In genomic region chr6:87186988-87187387, GRCm38 (mm10) we compare ENCODE assay signal across 8 mouse cellular contexts.
DNase-seq lines count a peak whose midpoint lies in the region; ATAC-seq and TF ChIP-seq lines count a peak whose summit lies in the region.

No protein-coding gene starts in this region.

- no peak for ATAC-seq in intestine, embryonic 14.5 days (replicated peaks; ENCODE audit: low FRiP score, low TSS enrichment, low read depth)
- no peak for ATAC-seq in intestine, postnatal 0 days

- H3K36me3 ChIP-seq in intestine, embryonic 14.5 days (ENCODE audit: control insufficient read depth, insufficient read depth, low read length): 0 out of 2 replicates have a peak, but pooled peaks cover 4% of the 10 kb centered on the region
- no peaks in the 10 kb centered on the region for H3K36me3 ChIP-seq in intestine, postnatal 0 days (ENCODE audit: control insufficient read depth, insufficient read depth)
- H3K36me3 ChIP-seq in heart, adult 2 months (ENCODE audit: control insufficient read depth, insufficient read depth, low read length): no peaks in the 10 kb centered on the region

- no peaks in the 10 kb centered on the region for H3K27me3 ChIP-seq in intestine, embryonic 14.5 days (replicated peaks; ENCODE audit: control insufficient read depth, insufficient read depth, low read length)
- no peaks in the 10 kb centered on the region for H3K27me3 ChIP-seq in intestine, postnatal 0 days (replicated peaks; ENCODE audit: control insufficient read depth, insufficient read depth, low read length)
- H3K27me3 ChIP-seq in heart, adult 2 months (ENCODE audit: control insufficient read depth, insufficient read depth, low read length): no peaks in the 10 kb centered on the region

- intact Hi-C loops in heart, adult 2 months (cut with DNase I): no loop called here

- H3K79me2 ChIP-seq in heart, adult 2 months (replicated peaks; ENCODE audit: control insufficient read depth, insufficient read depth, low read length): no peaks in the 10 kb centered on the region

- H3K4me3 ChIP-seq in intestine, embryonic 14.5 days (ENCODE audit: low read depth, low read length): no peak overlapping the region
- no peak overlapping the region for H3K4me3 ChIP-seq in intestine, postnatal 0 days (ENCODE audit: low read depth, low read length)
- H3K4me3 ChIP-seq in heart, adult 2 months: no peak overlapping the region

- peaks cover 5% of the 10 kb centered on the region; the same call in 1 of the 2 replicates for H3K4me1 ChIP-seq in intestine, embryonic 14.5 days (replicated peaks; ENCODE audit: control insufficient read depth, insufficient read depth, low read length)
- no peaks in the 10 kb centered on the region for H3K4me1 ChIP-seq in intestine, postnatal 0 days (replicated peaks; ENCODE audit: control insufficient read depth, insufficient read depth, low read length)
- H3K4me1 ChIP-seq in heart, adult 2 months (ENCODE audit: control insufficient read depth, insufficient read depth, low read length): 0 out of 2 replicates have a peak, but pooled peaks cover 1% of the 10 kb centered on the region

- peak overlapping the region; percentile 52; the same call in 1 of the 2 replicates for H3K27ac ChIP-seq in intestine, embryonic 14.5 days (ENCODE audit: low read depth)
- no peak overlapping the region for H3K27ac ChIP-seq in intestine, postnatal 0 days (ENCODE audit: low read depth, low read length)
- H3K27ac ChIP-seq in heart, adult 2 months: peak overlapping the region; percentile 29

- H3K4me2 ChIP-seq in intestine, embryonic 14.5 days (ENCODE audit: low read length): no peak overlapping the region
- no peak overlapping the region for H3K4me2 ChIP-seq in intestine, postnatal 0 days (replicated peaks; ENCODE audit: low read depth)

- no peak for TF ChIP-seq CTCF in intestine, postnatal 0 days (IDR thresholded peaks at IDR 0.05; ENCODE audit: low read depth)
- no peak for TF ChIP-seq CTCF in brain, embryonic 14.5 days (IDR thresholded peaks at IDR 0.05; ENCODE audit: borderline replicate concordance, extremely low read depth, insufficient read depth, insufficient read length)
- TF ChIP-seq CTCF in heart, adult 2 months (IDR thresholded peaks at IDR 0.05): 0 out of 2 replicates have a peak, but pooled peaks have one; percentile 15

- no peak for TF ChIP-seq EP300 in heart, adult 2 months (IDR thresholded peaks at IDR 0.05; ENCODE audit: insufficient read depth, low read depth, low read length)

- no peaks in the 10 kb centered on the region for H3K9me3 ChIP-seq in intestine, embryonic 14.5 days (ENCODE audit: control insufficient read depth, low read length)
- no peaks in the 10 kb centered on the region for H3K9me3 ChIP-seq in intestine, postnatal 0 days (ENCODE audit: control insufficient read depth)

- whole genome bisulfite sequencing in intestine, embryonic 14.5 days: 37% methylated on average over 12 of the region's 12 CpGs
- 66% methylated on average over 12 of the region's 12 CpGs for WGBS in intestine, postnatal 0 days
- whole genome bisulfite sequencing in heart, adult 2 months: 11% methylated on average over 12 of the region's 12 CpGs

- no peak overlapping the region for H3K9ac ChIP-seq in intestine, embryonic 14.5 days (ENCODE audit: low read length)
- no peak overlapping the region for H3K9ac ChIP-seq in intestine, postnatal 0 days (ENCODE audit: low read depth, low read length)
- H3K9ac ChIP-seq in heart, adult 2 months (ENCODE audit: low read depth, low read length): no peak overlapping the region

- peak; percentile 54 for DNase-seq in intestine, embryonic 14.5 days (ENCODE audit: low spot score)
- DNase-seq in brain, embryonic 14.5 days (ENCODE audit: low read depth): peak; percentile 57
- DNase-seq in heart, adult 2 months: peak; percentile 48 to 60
- DNase-seq in kidney, postnatal 4 days: peak; percentile 56 to 70
- DNase-seq in lung, postnatal 4 days: peak; percentile 31 to 71
- no peak for DNase-seq in cerebellum, adult 11-12 months
- DNase-seq in spleen, adult 12 weeks (ENCODE audit: low spot score): no peak

- TF ChIP-seq POLR2A in brain, embryonic 14.5 days (IDR thresholded peaks at IDR 0.05; ENCODE audit: borderline replicate concordance, extremely low read depth, insufficient read depth, insufficient read length, poor library complexity, severe bottlenecking): no peak
- no peak for TF ChIP-seq POLR2A in heart, adult 2 months (IDR thresholded peaks at IDR 0.05; ENCODE audit: insufficient read depth, low read depth, low read length)

Comparison
In these comparisons a context has a peak if more than half of its experiments do, and no peak if none do; other contexts are left out.
1. DNase-seq: peak in intestine, embryonic 14.5 days (single experiment), brain, embryonic 14.5 days (single experiment), heart, adult 2 months (2 of 2), kidney, postnatal 4 days (2 of 2) and lung, postnatal 4 days (2 of 2); none in cerebellum, adult 11-12 months (single experiment) and spleen, adult 12 weeks (single experiment).